Mouse (Mus musculus) adrenal gland, postnatal 10 days (tissue): ENCODE results near the gene Zfp184. TPM values are rescaled to one million over a fixed set of nuclear protein-coding genes. Genes with fewer than 3 reads are reported as not detected.

Source experiments
- DNase-seq: peaks from one replicate; pipeline ENCODE4 v3.0.0; 2021; ENCODE audit warnings: mixed read lengths
- total RNA-seq, 2 experiments: library from RNA; stranded (reverse); gene quantifications; 2 replicates each; pipeline ENCODE4 v1.2.3; 2021

Zfp184 gene
- total RNA-seq, 2 experiments from 2014 or later: 2.0 to 2.4 TPM

GRCm38 (mm10) chr13:21984486-21984885 lies 39.6 kb downstream of the Zfp184 start:
- no peak for DNase-seq

DNA sequence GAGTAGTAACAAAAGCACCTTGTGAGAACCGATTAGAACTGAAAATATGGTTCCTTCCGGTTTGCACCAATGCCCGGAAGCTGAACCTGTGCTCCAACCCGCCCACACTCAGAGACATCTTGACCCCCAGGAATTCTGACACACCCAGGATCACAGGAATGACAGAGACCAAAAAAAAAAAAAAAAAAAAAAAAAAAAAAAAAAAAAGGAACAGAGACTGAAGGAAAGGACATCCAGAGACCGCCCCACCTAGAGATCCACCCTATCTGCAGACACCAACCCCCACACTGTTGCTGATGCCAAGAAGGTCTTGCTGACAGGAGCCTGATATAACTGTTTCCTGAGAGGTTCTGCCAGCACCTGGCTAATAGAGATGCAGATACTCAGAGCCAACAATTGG lies 47.7 kb downstream of the Zfp184 start:
- DNase-seq: no peak

DNA sequence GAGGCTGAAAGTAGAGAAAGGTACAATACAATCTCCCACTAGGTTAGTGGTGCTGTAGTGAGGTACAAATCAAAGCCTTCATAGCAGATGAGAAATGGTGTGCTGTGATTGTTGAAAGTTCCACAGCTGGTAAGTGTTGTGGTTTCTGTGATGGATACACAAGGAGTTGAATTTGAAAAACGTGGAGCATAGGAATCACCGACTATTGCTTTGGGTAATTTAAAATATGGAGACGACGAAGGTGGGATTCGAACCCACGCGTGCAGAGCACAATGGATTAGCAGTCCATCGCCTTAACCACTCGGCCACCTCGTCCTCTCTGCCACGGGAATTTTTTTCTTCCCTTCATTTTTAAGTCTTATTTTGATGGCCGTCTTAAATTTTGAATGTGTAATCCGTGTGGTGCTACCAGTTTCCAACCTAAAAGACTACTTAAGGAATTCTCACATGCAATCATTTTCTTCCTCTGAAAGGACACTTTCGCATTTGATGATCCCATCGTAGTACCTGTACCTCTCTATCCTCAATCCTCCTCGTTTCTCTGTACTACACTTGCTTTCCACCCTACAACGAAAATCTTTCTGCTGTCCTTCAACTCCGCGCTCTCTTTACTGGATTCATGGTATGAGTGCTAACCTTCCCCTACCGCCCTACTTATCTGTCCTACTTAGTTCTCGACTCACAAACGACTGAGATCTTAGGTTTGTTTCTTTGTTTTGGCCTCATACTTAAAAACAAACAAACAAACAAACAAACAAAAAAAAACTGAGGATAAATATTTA lies 49.3 kb downstream of the Zfp184 start:
- no peak for DNase-seq

DNA sequence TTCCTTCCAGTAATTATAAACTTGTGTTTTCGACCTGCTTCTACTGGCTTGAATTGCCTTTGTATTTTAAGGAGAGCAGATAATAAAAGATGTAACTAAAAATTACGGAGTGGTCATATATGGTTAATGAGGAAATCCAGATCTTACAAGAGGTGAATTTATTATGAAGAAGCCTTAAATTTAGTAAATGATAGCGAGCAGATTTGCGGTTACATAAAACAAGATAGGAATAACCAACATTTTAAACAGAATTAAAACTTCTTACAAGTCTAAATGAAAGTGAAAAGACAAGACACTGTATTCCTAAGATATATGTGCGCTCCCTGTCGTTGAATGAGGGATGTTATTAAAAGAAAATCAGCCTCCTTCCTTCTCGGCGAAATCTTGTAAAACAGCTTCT lies 50.0 kb downstream of the Zfp184 start:
- DNase-seq: no peak

GRCm38 (mm10) chr13:21995331-21995914 lies 50.5 kb downstream of the Zfp184 start:
- DNase-seq: peak; percentile 21

- no peak for DNase-seq
These were observed 51.4 kb downstream of the Zfp184 start for GRCm38 (mm10) chr13:21996101-21996839.

- no peak for DNase-seq
These were observed 51.9 kb downstream of the Zfp184 start for GRCm38 (mm10) chr13:21996840-21997185.

DNA sequence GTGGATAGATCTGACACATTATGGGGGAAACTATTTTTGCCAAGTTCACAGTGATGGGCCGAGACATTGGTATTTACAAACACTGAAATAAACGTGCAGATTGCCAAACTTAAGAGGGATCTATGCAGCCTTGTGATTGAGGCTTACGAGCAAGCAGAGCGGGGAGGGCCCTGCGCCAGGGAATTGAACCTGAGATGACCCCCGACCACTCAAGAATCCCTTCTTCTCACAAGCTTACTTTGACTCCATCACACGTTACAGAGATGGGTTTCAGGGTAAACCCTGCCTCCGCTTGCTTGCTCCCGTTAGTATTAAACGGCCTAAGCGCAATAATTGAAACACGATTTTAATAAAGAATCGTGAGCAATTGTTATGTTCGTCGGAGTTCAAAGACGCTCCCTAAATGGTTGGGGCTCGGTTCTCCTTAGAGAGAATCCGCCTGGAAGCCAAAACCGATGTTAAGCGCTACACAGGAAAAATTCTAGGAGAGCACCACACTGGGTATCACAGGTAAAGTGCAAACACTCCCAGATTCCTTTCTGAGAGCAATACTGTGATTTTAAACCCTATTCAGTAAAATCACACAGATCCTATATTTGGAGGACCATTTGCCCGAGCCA lies 52.4 kb downstream of the Zfp184 start:
- no peak for DNase-seq

DNA sequence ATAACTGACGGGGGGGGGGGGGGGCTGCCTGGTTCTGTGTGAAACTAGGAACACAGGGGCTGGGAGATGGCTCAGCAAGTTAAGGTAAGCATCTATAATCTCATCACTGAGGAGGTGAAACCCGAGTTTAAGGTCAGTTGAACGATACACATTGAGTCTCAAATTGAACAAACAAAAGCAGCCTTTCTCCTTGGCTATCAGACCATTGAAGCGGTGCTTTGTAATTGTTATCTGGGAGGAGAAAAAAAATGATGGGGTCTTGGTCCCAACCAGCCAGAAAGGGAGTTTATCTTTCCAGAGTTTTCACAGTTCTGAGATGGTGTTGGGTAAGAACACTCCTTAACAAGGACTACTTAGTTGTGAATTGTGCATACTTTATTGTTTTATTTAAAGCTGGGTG lies 52.9 kb downstream of the Zfp184 start:
- DNase-seq: no peak

GRCm38 (mm10) chr13:21998412-21998811 lies 53.5 kb downstream of the Zfp184 start:
- no peak for DNase-seq

GRCm38 (mm10) chr13:21999147-21999546 lies 54.3 kb downstream of the Zfp184 start:
- DNase-seq: no peak

- no peak for DNase-seq
These were observed 56.5 kb downstream of the Zfp184 start for GRCm38 (mm10) chr13:22001346-22001745.

DNA sequence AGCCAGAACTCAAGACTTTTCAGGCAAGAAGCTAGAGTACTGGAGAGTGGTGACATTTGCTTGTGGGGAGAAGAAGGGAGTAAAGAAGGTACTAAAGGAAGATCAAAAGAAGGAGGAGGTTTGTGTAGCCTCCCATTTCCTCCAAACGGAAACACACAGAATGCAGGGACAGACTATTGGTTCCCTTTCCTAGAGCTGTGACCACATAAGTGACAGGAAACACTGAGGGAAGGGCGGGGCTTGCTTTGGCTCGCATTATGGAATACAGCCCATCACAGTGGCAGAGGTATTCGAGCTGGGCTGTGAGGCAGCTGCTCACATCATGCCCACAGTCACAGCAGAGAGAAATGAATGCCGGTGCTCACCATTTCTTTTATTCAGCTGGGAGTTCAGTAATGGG lies 56.9 kb downstream of the Zfp184 start:
- no peak for DNase-seq

- DNase-seq: peak; percentile 53
These were observed 60.9 kb downstream of the Zfp184 start for GRCm38 (mm10) chr13:22005605-22006333.

- peak; percentile 56 for DNase-seq
These were observed 61.6 kb downstream of the Zfp184 start for GRCm38 (mm10) chr13:22006334-22007120.

DNA sequence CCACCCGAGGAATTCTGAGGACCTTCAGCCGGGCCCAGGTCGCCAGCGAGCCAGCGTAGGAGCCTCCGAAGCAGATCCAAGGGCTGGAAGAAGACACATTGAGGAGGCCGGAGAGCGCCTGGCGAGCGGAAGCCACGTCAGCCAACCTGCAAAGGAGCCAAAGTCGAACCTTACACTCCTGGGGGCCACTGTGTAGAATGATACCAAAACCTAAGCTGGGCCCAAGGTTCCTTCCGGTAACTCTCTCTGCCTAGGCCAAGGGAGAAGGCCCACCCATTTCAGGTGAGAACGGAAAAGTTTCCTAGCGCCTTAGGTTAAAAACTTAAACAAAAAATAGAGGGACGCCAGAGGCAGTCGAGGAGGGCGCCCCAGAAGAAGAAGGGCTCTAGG lies 62.2 kb downstream of the Zfp184 start:
- DNase-seq: no peak

- no peak for DNase-seq
These were observed 63.0 kb downstream of the Zfp184 start for GRCm38 (mm10) chr13:22007872-22008271.

DNA sequence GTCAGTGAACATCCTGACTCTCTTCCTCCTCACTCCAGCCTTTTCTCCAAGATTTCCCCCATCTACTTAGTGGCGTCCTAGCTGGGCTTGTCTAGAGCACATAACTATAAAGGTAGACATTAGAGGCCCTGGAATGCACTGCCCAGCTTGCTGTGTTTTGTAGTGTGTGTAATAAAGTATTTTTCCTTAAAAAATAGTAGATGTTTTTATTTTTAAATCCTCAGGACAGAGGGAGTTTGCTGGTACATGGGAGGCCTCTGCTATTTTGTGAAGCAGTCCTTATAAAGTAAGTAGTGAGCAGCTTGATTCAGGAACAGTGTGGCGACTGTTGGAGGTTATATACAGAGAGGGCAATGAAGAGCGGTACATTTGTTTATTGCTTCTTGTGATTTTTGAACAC lies 63.8 kb downstream of the Zfp184 start:
- no peak for DNase-seq

- DNase-seq: no peak
These were observed 64.7 kb downstream of the Zfp184 start, which contains the start of gene Prss16 for GRCm38 (mm10) chr13:22009642-22010041. Gene Prss16, minus strand, starts transcription at chr13:22009742.
